Mouse (Mus musculus): ENCODE measurements around the gene Zfp933. TPM values are rescaled to one million over a fixed set of nuclear protein-coding genes. Genes with fewer than 3 reads are reported as not detected.
"Not testable (repeated sequence)": the region's sequence is repeated elsewhere in the genome, so short reads cannot be mapped to it uniquely, and the experiment has no call there.

Gene Zfp933
- polyA plus RNA-seq, 1 experiment from 2014 or later = 5.8 TPM

- H3K4me1 ChIP-seq; H3K27ac ChIP-seq (replicated peaks); DNase-seq (ENCODE audit: low spot score); H3K4me3 ChIP-seq; H3K27me3 ChIP-seq (replicated peaks; ENCODE audit: low read depth, poor library complexity, severe bottlenecking): not testable (repeated sequence)
- Histone ChIP-seq H3K9me3 (peaks cover 23% of the 10 kb centered on the region), H3K36me3 (replicated peaks) (peaks cover 20% of the 10 kb centered on the region)
These were observed 56.4 kb downstream of the Zfp933 start for GRCm38 (mm10) chr4:147791729-147792128.

Other genes with a start within 250 kb of the Zfp933 start
- gene Zfp979, start 205.9 kb downstream of the Zfp933 start, polyA plus RNA-seq (2016; fragmentation: Nextera tagmentation; extraction: Ambion mirVana) = 3.1 and 3.2 TPM in 2 replicates
- gene Zfp534, start 145.8 kb downstream of the Zfp933 start, polyA plus RNA-seq (2016; fragmentation: Nextera tagmentation; extraction: Ambion mirVana) = not detected in 2 replicates
- gene Zfp984, start 38.6 kb downstream of the Zfp933 start, polyA plus RNA-seq (2016; fragmentation: Nextera tagmentation; extraction: Ambion mirVana) = 6.3 and 7.7 TPM in 2 replicates
- 64.2 and 66.1 TPM in 2 replicates for gene Miip, start 20.4 kb upstream of the Zfp933 start, polyA plus RNA-seq (2016; fragmentation: Nextera tagmentation; extraction: Ambion mirVana)
- 14.8 and 15.5 TPM in 2 replicates for gene Fv1, start 20.6 kb upstream of the Zfp933 start, polyA plus RNA-seq (2016; fragmentation: Nextera tagmentation; extraction: Ambion mirVana)
- gene Mfn2, start 56.3 kb upstream of the Zfp933 start, polyA plus RNA-seq (2016; fragmentation: Nextera tagmentation; extraction: Ambion mirVana) = 38.2 and 38.6 TPM in 2 replicates
- gene Plod1, start 88.4 kb upstream of the Zfp933 start, polyA plus RNA-seq (2016; fragmentation: Nextera tagmentation; extraction: Ambion mirVana) = 30.9 and 31.0 TPM in 2 replicates
- 10.6 and 12.2 TPM in 2 replicates for gene 2510039O18Rik, start 92.5 kb upstream of the Zfp933 start, polyA plus RNA-seq (2016; fragmentation: Nextera tagmentation; extraction: Ambion mirVana)
- gene Nppb, start 137.4 kb upstream of the Zfp933 start, polyA plus RNA-seq (2016; fragmentation: Nextera tagmentation; extraction: Ambion mirVana) = 0.20 TPM in 1 of 2 replicates, not detected in the other
- gene Nppa, start 152.4 kb upstream of the Zfp933 start, polyA plus RNA-seq (2016; fragmentation: Nextera tagmentation; extraction: Ambion mirVana) = 0.20 TPM in 1 of 2 replicates, not detected in the other
- gene Clcn6, start 190.5 kb upstream of the Zfp933 start, polyA plus RNA-seq (2016; fragmentation: Nextera tagmentation; extraction: Ambion mirVana) = 10.3 and 12.0 TPM in 2 replicates
- 25.2 and 25.4 TPM in 2 replicates for gene Mthfr, start 190.7 kb upstream of the Zfp933 start, polyA plus RNA-seq (2016; fragmentation: Nextera tagmentation; extraction: Ambion mirVana)
- gene Agtrap, start 239.7 kb upstream of the Zfp933 start, polyA plus RNA-seq (2016; fragmentation: Nextera tagmentation; extraction: Ambion mirVana) = 13.2 and 14.8 TPM in 2 replicates